Mouse (Mus musculus) ovary, adult 2 months (tissue): Measurements from ENCODE around the gene Zmat1. TPM values are rescaled to one million over a fixed set of nuclear protein-coding genes. Genes with fewer than 3 reads are reported as not detected.

Experiments used
- polyA plus RNA-seq: library from polyadenylated mRNA; depleted of rRNA; stranded (reverse); fragments of >200 nt; gene quantifications from 2 replicates; pipeline ENCODE4 v1.2.3, GENCODE M21; 2012; rRNA removed

Zmat1 gene
- 0.35 and 0.67 TPM in 2 replicates for polyA plus RNA-seq

DNA sequence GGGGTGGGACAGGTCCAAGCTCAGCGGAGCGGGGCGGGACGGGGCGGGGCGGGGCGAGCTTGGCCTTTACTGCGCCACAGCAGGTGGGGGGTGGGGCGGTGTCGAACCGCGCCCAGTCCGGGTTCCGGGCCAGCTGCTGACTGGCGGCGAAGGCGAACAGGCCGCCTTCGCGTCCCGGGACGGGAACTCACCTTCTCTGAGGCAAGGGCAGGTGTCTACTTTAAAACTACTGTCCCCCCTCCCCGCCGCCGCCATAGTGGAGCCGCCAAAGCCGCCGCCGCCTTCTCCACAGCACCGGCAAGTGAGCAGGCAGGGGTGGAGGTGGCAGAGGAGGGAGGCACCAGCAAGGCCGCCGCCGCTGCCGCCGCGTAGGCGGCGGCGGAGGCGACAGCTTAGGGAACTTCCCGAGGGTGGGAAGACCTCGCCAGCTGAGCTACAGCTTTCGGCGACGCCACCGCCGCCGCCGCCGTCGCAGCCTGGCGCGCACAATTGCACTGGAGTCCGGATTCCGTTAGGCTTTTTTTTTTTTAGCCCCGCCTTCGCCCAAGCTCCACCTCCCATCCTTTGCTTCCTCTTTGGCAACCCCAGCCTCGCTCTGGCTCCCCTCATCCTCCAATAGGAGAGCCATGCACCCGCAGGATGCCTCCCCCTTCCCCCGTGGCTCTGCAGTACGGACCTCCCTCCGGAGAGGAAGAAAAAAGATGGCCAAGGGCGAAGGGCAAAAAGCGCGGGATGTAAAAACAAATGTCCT, at the start of gene Zmat1:
Gene Zmat1 (minus strand): TSS at position 490 of the 751 bp plus-strand sequence.

DNA sequence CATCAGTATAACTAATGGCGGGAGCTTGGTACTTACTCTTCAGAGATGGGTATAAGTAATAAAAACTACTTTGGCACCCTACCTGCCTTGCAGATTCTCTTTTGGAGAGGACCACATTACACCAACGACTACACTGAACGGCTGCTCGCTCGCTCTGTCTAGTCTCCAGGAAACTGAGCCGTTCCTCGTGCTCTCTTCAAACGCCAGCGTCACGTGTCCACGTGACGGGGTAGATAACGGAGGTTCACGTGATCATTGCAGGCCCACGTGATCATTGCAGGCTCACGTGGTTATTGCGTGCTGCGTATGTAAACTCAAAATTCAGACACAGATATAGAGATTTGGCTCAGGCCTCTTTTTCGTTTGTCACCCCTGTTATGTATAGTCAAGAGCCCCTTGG, 44.5 kb downstream of the Zmat1 start, which contains the start of gene Nxf2:
Gene Nxf2 (minus strand): TSS at position 209 of the 400 bp plus-strand sequence.

Other genes with a start within 250 kb of the Zmat1 start
- gene Armcx2, start 200.0 kb downstream of the Zmat1 start, polyA plus RNA-seq = 78.0 and 88.6 TPM in 2 replicates
- 0.08 and 0.10 TPM in 2 replicates for gene Nxf2, start 44.5 kb downstream of the Zmat1 start, polyA plus RNA-seq
- gene Gm15023, start 168.4 kb upstream of the Zmat1 start, polyA plus RNA-seq = 0.06 TPM in 1 of 2 replicates, not detected in the other
- 0.71 and 1.4 TPM in 2 replicates for gene Tceal6, start 201.5 kb upstream of the Zmat1 start, polyA plus RNA-seq